Mouse (Mus musculus) neural tube, embryonic 11.5 days (tissue): ENCODE results near the gene Hpd. TPM values are rescaled to one million over a fixed set of nuclear protein-coding genes. Genes with fewer than 3 reads are reported as not detected.

Source experiments
- ATAC-seq: fragments of 200-750 bp; cut with Nextera tagmentation; 2 replicates; pipeline ENCODE4 v1.8.0; 2017; ENCODE audit warnings: moderate number of reproducible peaks, mild to moderate bottlenecking, moderate TSS enrichment, moderate library complexity; ENCODE audit not compliant: insufficient read depth, low FRiP score, low TSS enrichment
- DNase-seq: peaks from one replicate; pipeline ENCODE4 v3.0.0-alpha.2; 2015; ENCODE audit warnings: low spot score
- H3K27ac ChIP-seq: fragments of 300-500 bp; sonication (generic); 2 replicates; pipeline ENCODE4 v1.5.1; 2014; ENCODE audit warnings: low read depth, mild to moderate bottlenecking, low read length
- H3K27me3 ChIP-seq: fragments of 300-500 bp; sonication (generic); 2 replicates; pipeline ENCODE4 v1.6.1; 2014; ENCODE audit warnings: mild to moderate bottlenecking, low read length, mixed read lengths; ENCODE audit not compliant: control insufficient read depth, insufficient read depth
- H3K36me3 ChIP-seq: fragments of 300-500 bp; sonication (generic); 2 replicates; pipeline ENCODE4 v1.6.1; 2014; ENCODE audit warnings: mild to moderate bottlenecking, low read length, moderate library complexity, mixed read lengths; ENCODE audit not compliant: control insufficient read depth, insufficient read depth
- H3K4me1 ChIP-seq: fragments of 300-500 bp; sonication (generic); 2 replicates; pipeline ENCODE4 v1.6.1; 2014; ENCODE audit warnings: low read length, mixed read lengths; ENCODE audit not compliant: control insufficient read depth, insufficient read depth
- H3K4me2 ChIP-seq: fragments of 300-500 bp; sonication (generic); 2 replicates; pipeline ENCODE4 v1.6.1; 2014; ENCODE audit warnings: low read depth, mild to moderate bottlenecking, moderate library complexity
- H3K4me3 ChIP-seq: fragments of 300-500 bp; sonication (generic); 2 replicates; pipeline ENCODE4 v1.5.1; 2014; ENCODE audit warnings: low read depth, low read length
- H3K9ac ChIP-seq: fragments of 300-500 bp; sonication (generic); 2 replicates; pipeline ENCODE4 v1.6.1; 2014; ENCODE audit warnings: mild to moderate bottlenecking, low read length
- H3K9me3 ChIP-seq: fragments of 300-500 bp; sonication (generic); 2 replicates; pipeline ENCODE4 v1.6.1; 2016; ENCODE audit warnings: low read length; ENCODE audit not compliant: control insufficient read depth
- WGBS: fragments of 180-500 bp; shearing (Covaris S2); extraction: QIAGEN DNeasy Blood & Tissue Kit; methylation state at CpG from one replicate; pipeline ENCODE4 v1.1.7; 2014; 5-methylcytosine and 5-hydroxymethylcytosine counted together
- polyA plus RNA-seq: library from polyadenylated mRNA; unstranded; fragments of >200 nt; fragmentation: Nextera tagmentation; extraction: Ambion mirVana; gene quantifications from 2 replicates; pipeline ENCODE4 v1.2.1, GENCODE M21; 2014

Hpd gene
- polyA plus RNA-seq, 1 experiment from 2014 or later: not detected

DNA sequence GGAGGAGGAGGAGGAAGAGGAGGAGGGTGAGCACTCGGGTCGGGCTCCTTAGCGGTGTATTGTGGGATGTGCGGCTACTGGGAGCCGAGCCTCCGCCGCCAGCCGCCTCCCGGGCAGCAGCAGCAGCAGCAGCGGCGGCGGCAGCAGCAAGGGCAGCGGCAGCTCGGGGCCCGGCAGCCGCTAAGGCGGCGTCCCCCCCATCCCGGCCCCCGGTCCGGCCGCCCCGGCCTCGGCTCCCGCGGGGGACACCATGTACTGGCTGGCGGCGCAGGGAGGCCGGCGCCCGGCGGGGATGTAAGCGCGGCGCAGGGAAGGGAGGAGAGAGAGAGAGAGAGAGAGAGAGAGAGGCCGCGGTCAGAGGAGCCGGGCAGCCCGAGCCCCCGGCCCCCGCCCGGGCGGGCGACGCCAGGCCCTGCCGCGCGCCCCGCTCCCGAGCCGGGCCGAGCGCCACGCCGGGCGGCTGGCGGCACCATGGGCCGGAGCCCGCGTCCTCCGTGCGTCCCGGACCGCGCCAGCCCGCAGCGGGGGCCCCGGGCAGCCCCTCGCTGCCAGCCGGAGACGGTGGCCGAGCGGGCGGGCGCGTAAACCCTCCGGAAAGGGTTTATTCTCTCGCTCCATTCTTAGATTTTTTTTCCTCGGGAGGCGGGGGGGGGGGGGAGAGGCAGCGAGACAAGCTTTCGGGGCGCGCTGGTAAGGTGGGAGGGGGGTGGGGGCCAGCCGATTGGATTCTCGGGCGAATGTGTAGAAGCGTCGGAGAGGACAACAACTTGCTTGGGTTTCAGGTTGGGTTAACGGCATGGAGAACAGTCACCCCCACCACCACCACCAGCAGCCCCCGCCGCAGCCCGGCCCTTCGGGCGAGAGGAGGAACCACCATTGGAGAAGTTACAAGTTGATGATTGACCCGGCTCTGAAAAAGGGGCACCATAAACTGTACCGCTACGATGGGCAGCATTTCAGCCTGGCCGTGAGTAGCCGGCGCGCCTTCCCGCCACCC lies 40.1 kb downstream of the Hpd start, which contains the start of gene Setd1b:
Gene Setd1b (plus strand): TSS at position 33 of the 997 bp plus-strand sequence.
- 0 out of 2 replicates have a peak, but pooled peaks have one; percentile 8 for ATAC-seq
- peaks cover 16% of the 10 kb centered on the region for H3K4me1 ChIP-seq
- H3K4me2 ChIP-seq: peak within 1 kb of the TSS; percentile 100
- H3K9ac ChIP-seq: peak within 1 kb of the TSS; percentile 98
- peaks cover under 1% of the 10 kb centered on the region for H3K36me3 ChIP-seq
- DNase-seq: peak; percentile 72
- under 1% methylated on average over 72 of the region's 103 CpGs for WGBS
- peak within 1 kb of the TSS; percentile 84 for H3K4me3 ChIP-seq
- H3K27me3 ChIP-seq: no peaks in the 10 kb centered on the region
- H3K9me3 ChIP-seq: no peaks in the 10 kb centered on the region
- H3K27ac ChIP-seq: peak within 1 kb of the TSS; percentile 100

DNA sequence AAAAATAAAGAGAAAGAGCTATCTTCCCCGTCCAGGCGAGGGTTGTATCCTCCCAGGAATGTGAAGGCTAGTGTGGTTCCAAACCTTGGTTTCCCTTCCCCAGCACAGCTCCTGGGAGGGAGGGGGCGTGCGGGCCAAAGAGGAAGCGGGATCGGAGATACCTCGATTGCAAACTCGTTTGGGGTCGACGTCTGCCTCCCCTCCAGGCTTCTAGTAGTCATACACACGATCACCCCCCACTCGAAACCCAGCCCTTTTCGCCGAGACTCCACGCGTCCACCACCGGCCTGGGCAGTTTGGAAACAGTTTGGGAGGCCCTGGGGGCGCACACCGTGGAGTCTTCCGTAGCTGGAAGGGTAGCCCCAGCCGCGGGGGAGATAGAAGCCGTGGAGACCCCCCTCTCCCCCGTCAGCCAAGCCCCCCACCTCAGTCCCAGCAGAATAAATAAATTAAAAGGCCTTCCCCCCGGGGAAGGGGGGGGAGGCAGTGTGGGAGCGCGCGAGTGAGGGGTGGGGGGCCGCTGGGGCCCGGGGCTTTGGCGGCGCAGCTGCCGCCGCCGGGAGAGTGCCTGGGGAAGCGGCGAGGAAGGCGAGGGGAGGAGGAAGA lies 40.9 kb downstream of the Hpd start:
- Histone ChIP-seq H3K4me2 (peak overlapping the region; percentile 100), H3K9me3 (no peaks in the 10 kb centered on the region), H3K4me3 (peak overlapping the region; percentile 84), H3K9ac (peak overlapping the region; percentile 98), H3K4me1 (peaks cover 23% of the 10 kb centered on the region), H3K36me3 (no peaks in the 10 kb centered on the region; the same call in 1 of the 2 replicates), H3K27ac (peak overlapping the region; percentile 100), H3K27me3 (no peaks in the 10 kb centered on the region)
- DNase-seq (peak; percentile 75), ATAC-seq (0 out of 2 replicates have a peak, but pooled peaks have one; percentile 4)
- under 1% methylated on average over 37 of the region's 38 CpGs for WGBS

DNA sequence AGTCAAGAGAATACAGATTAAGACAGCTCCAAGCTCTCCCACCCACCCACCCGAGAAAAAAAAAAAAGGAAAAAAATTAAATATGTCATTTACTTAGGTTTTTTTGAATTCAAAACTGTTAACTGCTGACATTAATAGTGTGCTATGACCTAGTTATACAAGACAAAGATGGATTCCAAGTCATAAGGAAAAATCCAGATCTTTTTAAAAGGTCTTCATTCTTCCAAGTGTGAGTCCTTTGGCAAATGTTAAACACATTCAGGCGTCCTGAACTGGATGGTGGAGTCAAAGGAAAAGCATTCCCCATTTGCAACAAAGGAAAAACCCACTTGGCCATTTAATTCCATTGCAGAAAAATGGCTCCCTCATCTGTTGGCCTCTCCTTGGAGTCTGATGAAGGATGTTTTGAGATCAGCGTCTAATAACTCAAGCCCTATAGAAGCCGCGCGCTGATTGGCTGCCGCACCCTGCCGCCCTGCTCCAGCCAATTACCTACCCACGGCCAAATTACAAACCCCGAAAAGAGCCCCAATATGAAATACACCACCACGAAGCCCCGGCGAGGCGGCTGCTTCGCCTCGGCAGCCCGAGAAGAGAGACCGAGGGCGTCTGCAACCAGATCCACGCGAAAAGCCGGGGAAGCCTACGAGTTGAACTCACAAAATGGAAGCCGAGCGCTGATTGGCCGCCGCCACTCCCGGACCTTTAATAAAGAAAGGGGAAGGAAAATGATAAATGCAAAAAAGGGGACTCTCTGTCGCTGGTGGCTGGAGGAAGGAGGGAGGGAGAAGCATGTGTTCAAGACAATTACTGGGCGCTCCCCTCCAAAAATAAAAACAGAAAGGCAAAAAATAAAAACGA lies 41.6 kb downstream of the Hpd start:
- peak overlapping the region; percentile 100 for H3K27ac ChIP-seq
- peak overlapping the region; percentile 100 for H3K4me2 ChIP-seq
- H3K4me1 ChIP-seq: peaks cover 30% of the 10 kb centered on the region
- ATAC-seq (peak; percentile 46; the same call in 1 of the 2 replicates), DNase-seq (peak; percentile 93)
- no peaks in the 10 kb centered on the region for H3K9me3 ChIP-seq
- no peaks in the 10 kb centered on the region for H3K36me3 ChIP-seq
- H3K9ac ChIP-seq: peak overlapping the region; percentile 98
- H3K27me3 ChIP-seq: no peaks in the 10 kb centered on the region
- under 1% methylated on average over 31 of the region's 31 CpGs for WGBS
- peak overlapping the region; percentile 84 for H3K4me3 ChIP-seq

DNA sequence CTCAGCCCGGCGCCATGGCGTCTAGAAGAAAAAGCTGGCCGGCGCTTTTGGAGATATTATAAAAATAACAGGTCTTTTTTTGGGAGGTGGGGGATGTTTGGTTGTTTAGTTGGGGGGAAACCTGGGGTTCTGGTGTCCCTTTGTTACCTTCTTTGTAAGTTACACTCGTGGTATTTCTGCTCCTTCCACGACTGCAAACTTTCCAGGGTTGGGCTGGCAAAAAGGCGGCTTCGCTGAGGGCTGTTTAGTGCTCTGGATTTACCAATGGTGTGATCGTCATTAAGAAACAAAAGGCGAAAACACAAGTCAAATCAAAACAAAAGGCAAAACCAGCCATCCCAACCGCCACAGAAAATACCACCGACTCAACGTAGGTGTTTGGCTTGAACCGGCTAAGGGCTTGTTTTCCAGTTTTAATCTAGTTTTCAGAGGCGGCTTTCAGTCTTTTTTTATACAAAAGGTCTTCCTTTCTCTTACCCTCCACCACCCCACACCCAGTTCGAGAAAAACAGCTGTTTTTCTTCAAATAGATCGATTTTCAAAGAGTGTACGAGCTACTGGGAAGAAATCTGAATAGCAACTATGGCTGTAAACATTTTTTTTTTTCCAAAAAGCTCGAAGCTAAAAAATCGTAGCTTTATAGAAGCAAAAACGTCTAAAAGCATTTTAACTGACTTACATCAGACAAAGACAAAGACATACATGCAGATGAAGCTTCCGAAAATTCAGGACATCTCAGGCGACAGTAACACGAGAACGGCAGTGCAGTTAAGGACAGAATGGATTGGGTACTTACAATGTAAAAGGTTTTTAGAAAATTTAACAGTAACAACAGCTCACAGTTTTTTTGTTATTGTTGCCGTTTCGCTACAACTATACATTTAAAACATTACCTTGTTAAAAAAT lies 42.6 kb downstream of the Hpd start:
- DNase-seq: peak; percentile 59
- Histone ChIP-seq H3K27ac (peak overlapping the region; percentile 100), H3K36me3 (no peaks in the 10 kb centered on the region), H3K4me3 (peak overlapping the region; percentile 84), H3K9me3 (no peaks in the 10 kb centered on the region), H3K4me2 (peak overlapping the region; percentile 100), H3K27me3 (no peaks in the 10 kb centered on the region), H3K9ac (peak overlapping the region; percentile 100), H3K4me1 (peaks cover 36% of the 10 kb centered on the region)
- ATAC-seq: no peak
- under 1% methylated on average over 28 of the region's 28 CpGs for WGBS

DNA sequence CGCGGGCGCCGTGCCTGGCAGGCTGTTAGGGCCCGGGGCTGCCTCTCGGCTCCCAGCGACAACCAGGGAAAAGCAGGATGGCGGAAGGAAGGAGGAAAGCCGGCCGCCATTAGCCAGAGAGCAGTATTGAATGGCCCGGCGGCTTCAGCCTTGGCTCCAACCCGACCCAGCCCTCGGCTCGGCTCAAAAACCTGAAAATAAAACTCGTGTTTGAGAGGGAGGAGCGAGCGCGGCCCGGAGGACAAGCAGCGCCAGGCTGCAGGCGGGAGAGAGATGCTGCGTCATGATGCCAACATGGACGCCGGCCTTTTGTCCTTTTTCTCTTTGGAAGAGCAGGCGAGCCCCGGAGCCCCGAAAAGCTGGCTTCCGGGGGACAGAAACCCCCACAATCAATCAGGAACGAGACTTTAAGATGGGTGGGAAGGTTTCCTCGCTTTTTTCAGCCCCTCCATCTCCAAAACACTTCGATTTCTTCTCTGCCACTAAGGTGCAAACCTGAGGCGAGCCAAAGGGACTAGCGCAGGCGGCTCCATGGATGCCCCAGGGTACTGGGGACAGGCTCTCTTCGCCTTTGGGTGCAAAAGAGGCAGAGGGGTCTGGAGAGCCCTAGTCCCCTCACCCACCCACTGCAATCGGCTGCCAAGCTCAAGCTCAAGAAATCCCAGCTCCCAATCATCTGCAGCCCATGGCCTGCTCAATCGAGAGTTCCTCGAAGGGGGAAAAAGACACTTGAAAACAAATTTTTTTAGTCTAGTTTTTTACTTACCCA lies 43.4 kb downstream of the Hpd start:
- peak; percentile 82 for DNase-seq
- Histone ChIP-seq H3K36me3 (peaks cover 4% of the 10 kb centered on the region), H3K27me3 (no peaks in the 10 kb centered on the region), H3K9ac (peak overlapping the region; percentile 100), H3K9me3 (no peaks in the 10 kb centered on the region), H3K4me3 (peak overlapping the region; percentile 84), H3K4me1 (peaks cover 36% of the 10 kb centered on the region), H3K4me2 (peak overlapping the region; percentile 100), H3K27ac (peak overlapping the region; percentile 100)
- WGBS: under 1% methylated on average over 37 of the region's 39 CpGs
- no peak for ATAC-seq

DNA sequence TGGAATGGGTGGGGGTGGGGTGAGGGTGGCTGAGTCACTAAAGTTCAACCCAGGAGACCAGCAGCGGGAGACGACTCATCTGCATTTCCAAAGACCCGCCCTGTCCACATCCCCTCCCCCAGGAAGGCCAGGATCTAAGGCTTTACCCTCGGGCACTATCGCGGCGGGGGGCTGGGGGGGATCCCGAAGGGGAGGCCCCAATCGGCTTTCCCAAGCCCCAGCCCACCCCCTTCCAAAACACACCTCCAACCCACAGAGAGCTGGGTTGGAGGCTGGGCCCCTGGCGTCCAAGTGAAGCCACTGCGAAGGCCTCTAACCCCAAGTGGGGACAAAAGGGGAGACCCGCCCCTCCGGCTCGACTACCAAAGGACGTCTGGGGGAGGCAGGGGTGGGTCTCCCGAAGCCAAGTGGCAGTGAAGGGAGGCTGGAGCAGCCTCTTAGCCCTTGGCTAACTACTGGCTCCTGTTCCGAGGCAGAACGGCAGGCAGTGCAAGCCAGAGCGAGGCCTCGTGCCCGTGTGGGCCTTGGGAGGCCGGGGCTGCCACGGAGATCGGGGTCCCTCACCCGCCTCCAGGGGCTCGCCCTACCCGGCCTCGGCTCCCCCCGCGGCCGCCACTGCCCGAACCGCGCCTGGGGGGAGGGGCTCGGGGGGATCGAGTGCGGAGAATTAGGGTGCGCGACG lies 44.2 kb downstream of the Hpd start:
- Histone ChIP-seq H3K9me3 (no peaks in the 10 kb centered on the region), H3K4me2 (peak overlapping the region; percentile 100), H3K27me3 (no peaks in the 10 kb centered on the region), H3K36me3 (peaks cover 4% of the 10 kb centered on the region), H3K4me1 (peaks cover 38% of the 10 kb centered on the region), H3K9ac (peak overlapping the region; percentile 100), H3K4me3 (peak overlapping the region; percentile 84), H3K27ac (peak overlapping the region; percentile 100)
- ATAC-seq: peak; percentile 58
- 0% methylated on average over 27 of the region's 40 CpGs for WGBS
- DNase-seq: peak; percentile 90

DNA sequence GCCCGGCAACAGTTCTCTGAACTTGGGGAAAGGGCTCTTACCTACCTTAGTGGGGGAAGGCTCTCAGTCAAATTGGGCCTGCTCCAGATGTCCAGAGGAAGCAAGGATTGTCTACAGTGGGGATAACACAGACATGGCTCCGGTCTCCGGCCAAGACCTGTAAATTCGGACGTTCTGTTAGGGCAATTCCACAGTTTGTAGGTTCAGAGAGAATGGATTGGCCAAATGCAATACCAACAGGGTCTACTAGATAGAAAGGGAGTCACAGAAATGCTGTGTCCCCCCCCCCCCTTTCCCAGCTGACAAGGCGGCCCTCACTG lies 44.7 kb downstream of the Hpd start:
- Histone ChIP-seq H3K4me1 (peaks cover 41% of the 10 kb centered on the region), H3K9me3 (no peaks in the 10 kb centered on the region), H3K27me3 (no peaks in the 10 kb centered on the region), H3K27ac (peak overlapping the region; percentile 100), H3K9ac (peak overlapping the region; percentile 100), H3K4me3 (peak overlapping the region; percentile 84), H3K36me3 (peaks cover 4% of the 10 kb centered on the region), H3K4me2 (peak overlapping the region; percentile 100)
- DNase-seq (no peak), ATAC-seq (no peak)
- WGBS: under 1% methylated on average over 6 of the region's 6 CpGs
